8 mouse cellular contexts compared by ENCODE assay signal in genomic region chr8:81767411-81768312, GRCm38 (mm10).
DNase-seq lines count a peak whose midpoint lies in the region; ATAC-seq lines count a peak whose summit lies in the region.

No protein-coding gene starts in this region.

- H3K9me3 ChIP-seq in heart, embryonic 11.5 days (replicated peaks; ENCODE audit: control insufficient read depth, low read length) = no peaks in the 10 kb centered on the region

- WGBS in heart, embryonic 11.5 days (ENCODE audit: insufficient replicate concordance) = 19% methylated on average over 12 of the region's 12 CpGs

- peak overlapping the region; percentile 59 for H3K4me2 ChIP-seq in heart, embryonic 11.5 days

- peak; percentile 80 for ATAC-seq in common myeloid progenitor, adult 5-6 weeks (replicated peaks; ENCODE audit: low read depth, poor library complexity, severe bottlenecking)
- peak; percentile 78 for ATAC-seq in heart, embryonic 11.5 days (replicated peaks; ENCODE audit: insufficient number of reproducible peaks, low FRiP score, low TSS enrichment)

- H3K4me3 ChIP-seq in heart, embryonic 11.5 days (ENCODE audit: low read depth, low read length) = peak overlapping the region; percentile 27

- H3K4me1 ChIP-seq in heart, embryonic 11.5 days (ENCODE audit: control insufficient read depth, insufficient read depth, low read length) = peaks cover 3% of the 10 kb centered on the region; the same call in 1 of the 2 replicates

- no peaks in the 10 kb centered on the region for H3K36me3 ChIP-seq in heart, embryonic 11.5 days (ENCODE audit: control insufficient read depth, insufficient read depth, low read length)

- no peaks in the 10 kb centered on the region for H3K27me3 ChIP-seq in heart, embryonic 11.5 days (ENCODE audit: control insufficient read depth, insufficient read depth, low read length)

- H3K9ac ChIP-seq in heart, embryonic 11.5 days (ENCODE audit: low read depth, low read length) = peak overlapping the region; percentile 52

- DNase-seq in cerebellum, postnatal 14 days = peak; percentile 4 to 5
- no peak for DNase-seq in cerebellum, adult 18-20 months
- DNase-seq in kidney, adult 9 months = peak; percentile 63
- DNase-seq in lung, postnatal 10 days = peak; percentile 47
- peak; percentile 59 for DNase-seq in retina, postnatal 1 day
- DNase-seq in cerebellum, postnatal 4 days (ENCODE audit: low spot score in 2 of 2) = no peak

- H3K27ac ChIP-seq in heart, embryonic 11.5 days (ENCODE audit: low read depth, low read length) = peak overlapping the region; percentile 77

Comparison
In these comparisons a context has a peak if more than half of its experiments do, and no peak if none do; other contexts are left out.
1. DNase-seq: peak in cerebellum, postnatal 14 days (2 of 2), kidney, adult 9 months (single experiment), lung, postnatal 10 days (single experiment) and retina, postnatal 1 day (single experiment); none in cerebellum, adult 18-20 months (0 of 2) and cerebellum, postnatal 4 days (0 of 2).